Mouse (Mus musculus) neural tube, embryonic 12.5 days (tissue): ENCODE data around the gene Diras1. TPM values are rescaled to one million over a fixed set of nuclear protein-coding genes. Genes with fewer than 3 reads are reported as not detected.
A peak's percentile ranks its signal among the peaks of the same experiment; 100 is the strongest.
"Not testable (repeated sequence)": the region's sequence is repeated elsewhere in the genome, so short reads cannot be mapped to it uniquely, and the experiment has no call there.

Experiments
- ATAC-seq: fragments of 200-750 bp; cut with Nextera tagmentation; 2 replicates; pipeline ENCODE4 v1.8.0; 2017; ENCODE audit warnings: low read depth, mild to moderate bottlenecking, moderate TSS enrichment, moderate library complexity; ENCODE audit not compliant: low FRiP score
- H3K27ac ChIP-seq: fragments of 300-500 bp; sonication (generic); 2 replicates; pipeline ENCODE4 v1.5.1; 2016
- H3K27me3 ChIP-seq: fragments of 300-500 bp; sonication (generic); replicated peaks from 2 replicates; pipeline ENCODE4 v1.6.1; 2016; ENCODE audit warnings: mild to moderate bottlenecking
- H3K36me3 ChIP-seq: fragments of 300-500 bp; sonication (generic); 2 replicates; pipeline ENCODE4 v1.6.1; 2016; ENCODE audit warnings: mild to moderate bottlenecking
- H3K4me1 ChIP-seq: fragments of 300-500 bp; sonication (generic); 2 replicates; pipeline ENCODE4 v1.6.1; 2016
- H3K4me2 ChIP-seq: fragments of 300-500 bp; sonication (generic); replicated peaks from 2 replicates; pipeline ENCODE4 v1.6.1; 2016; ENCODE audit warnings: mild to moderate bottlenecking
- H3K4me3 ChIP-seq: fragments of 300-500 bp; sonication (generic); 2 replicates; pipeline ENCODE4 v1.5.1; 2016
- H3K9ac ChIP-seq: fragments of 300-500 bp; sonication (generic); 2 replicates; pipeline ENCODE4 v1.6.1; 2016; ENCODE audit warnings: mild to moderate bottlenecking
- H3K9me3 ChIP-seq: fragments of 300-500 bp; sonication (generic); 2 replicates; pipeline ENCODE4 v1.6.1; 2016; ENCODE audit warnings: mild to moderate bottlenecking
- WGBS: fragments of 180-500 bp; shearing (Covaris S2); methylation state at CpG from one replicate; pipeline ENCODE4 v1.1.7; 2016; 5-methylcytosine and 5-hydroxymethylcytosine counted together
- polyA plus RNA-seq: library from polyadenylated mRNA; unstranded; fragments of >200 nt; fragmentation: Nextera tagmentation; extraction: Ambion mirVana; gene quantifications from 2 replicates; pipeline ENCODE4 v1.2.1, GENCODE M21; 2016

Diras1 gene
- 16.6 and 16.8 TPM in 2 replicates for polyA plus RNA-seq

DNA sequence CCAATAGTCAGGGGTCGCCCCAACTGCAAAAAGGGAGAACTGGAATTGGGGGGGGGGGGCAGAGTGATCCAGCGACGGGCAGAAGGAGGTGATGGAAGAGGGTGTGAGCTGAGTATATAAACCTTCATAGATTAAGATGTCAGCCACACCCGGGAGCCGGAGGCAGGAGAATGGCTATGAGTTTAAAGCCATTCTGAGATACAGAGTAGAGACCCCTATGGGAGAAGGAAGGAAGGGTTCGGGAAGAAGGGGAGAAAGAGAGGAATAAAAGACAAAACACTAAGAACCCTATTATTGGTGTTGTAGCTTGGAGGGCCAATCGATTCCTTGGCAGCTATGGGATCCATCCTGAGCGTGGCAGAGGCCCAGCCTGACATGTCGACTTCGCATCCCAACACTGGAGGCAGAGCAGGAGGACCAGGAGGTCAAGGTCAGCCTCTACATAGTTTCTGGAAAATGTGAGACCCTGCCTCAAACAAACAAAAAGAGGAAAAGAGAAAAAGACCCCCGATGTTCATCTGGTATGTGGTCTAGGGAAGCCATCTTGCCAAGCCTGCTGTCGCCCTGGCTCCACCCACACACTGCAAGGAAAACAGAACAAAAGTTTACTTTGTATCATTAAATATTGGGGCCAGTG is at the start of gene Diras1:
Gene Diras1, minus strand, starts transcription at position 24 of the 637 bp plus-strand sequence.
- Histone ChIP-seq H3K36me3 (peaks cover 10% of the 10 kb centered on the region), H3K9me3 (no peaks in the 10 kb centered on the region), H3K4me3 (peak within 1 kb of the TSS; percentile 45), H3K9ac (peak within 1 kb of the TSS; percentile 64), H3K27me3 (peaks cover 44% of the 10 kb centered on the region), H3K4me2 (peak within 1 kb of the TSS; percentile 71), H3K27ac (no peak within 1 kb of the TSS), H3K4me1 (peaks cover 14% of the 10 kb centered on the region)
- WGBS, result 53% methylated on average over 12 of the region's 12 CpGs
- no peak; the same call in 1 of the 2 replicates for ATAC-seq

DNA sequence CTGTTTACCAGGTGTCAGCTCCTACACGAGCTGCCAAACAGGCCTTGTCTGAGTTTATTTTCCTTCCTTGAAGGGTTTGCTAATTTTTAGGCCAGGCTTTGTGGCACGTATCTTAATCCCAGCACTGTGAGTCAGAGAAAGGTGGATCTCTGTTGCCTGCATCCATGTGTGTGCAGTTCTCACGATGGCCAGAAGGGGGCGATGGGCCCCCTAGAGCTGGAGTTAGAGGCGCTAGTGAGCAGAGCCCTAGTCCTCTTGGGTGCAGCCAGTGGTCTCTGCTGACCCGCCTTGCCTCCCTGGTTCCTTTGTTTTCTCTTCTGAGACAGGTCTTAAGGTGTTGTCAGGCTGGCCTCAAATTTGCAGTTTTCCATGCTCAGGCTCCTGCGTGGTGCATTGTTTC is 48.0 kb upstream of the Diras1 start:
- H3K9ac ChIP-seq, result no peak overlapping the region
- no peak overlapping the region for H3K4me2 ChIP-seq
- no peak overlapping the region for H3K27ac ChIP-seq
- WGBS, result 68% methylated on average over 7 of the region's 7 CpGs
- H3K4me1 ChIP-seq, result peaks cover 20% of the 10 kb centered on the region
- no peak overlapping the region for H3K4me3 ChIP-seq
- no peak for ATAC-seq
- peaks cover 59% of the 10 kb centered on the region for H3K36me3 ChIP-seq
- no peaks in the 10 kb centered on the region for H3K9me3 ChIP-seq
- H3K27me3 ChIP-seq, result no peaks in the 10 kb centered on the region

DNA sequence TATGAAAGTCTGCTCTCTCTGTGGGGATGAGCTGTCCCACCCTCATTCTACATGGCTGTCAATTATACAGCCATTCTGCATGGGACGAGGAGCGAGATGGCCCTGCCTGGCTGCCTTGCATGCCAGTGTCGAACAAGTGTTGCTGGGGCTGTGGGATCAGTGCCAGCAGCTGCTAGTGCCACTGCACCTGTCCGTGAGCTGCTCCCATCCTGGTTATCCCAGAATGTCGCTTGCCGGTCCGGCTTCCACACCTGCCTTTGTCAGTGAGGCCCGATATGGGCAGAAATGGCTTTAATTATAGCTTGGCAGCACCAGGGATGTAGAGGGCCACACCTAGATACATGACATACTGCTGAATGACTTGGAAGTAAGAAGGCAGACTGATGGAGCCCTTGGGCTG is 46.8 kb upstream of the Diras1 start:
- Histone ChIP-seq H3K27me3 (no peaks in the 10 kb centered on the region), H3K27ac (no peak overlapping the region), H3K36me3 (peaks cover 48% of the 10 kb centered on the region), H3K4me3 (no peak overlapping the region), H3K9me3 (no peaks in the 10 kb centered on the region), H3K4me2 (no peak overlapping the region), H3K4me1 (peaks cover 20% of the 10 kb centered on the region), H3K9ac (no peak overlapping the region)
- WGBS, result 94% methylated on average over 8 of the region's 8 CpGs
- ATAC-seq, result no peak

DNA sequence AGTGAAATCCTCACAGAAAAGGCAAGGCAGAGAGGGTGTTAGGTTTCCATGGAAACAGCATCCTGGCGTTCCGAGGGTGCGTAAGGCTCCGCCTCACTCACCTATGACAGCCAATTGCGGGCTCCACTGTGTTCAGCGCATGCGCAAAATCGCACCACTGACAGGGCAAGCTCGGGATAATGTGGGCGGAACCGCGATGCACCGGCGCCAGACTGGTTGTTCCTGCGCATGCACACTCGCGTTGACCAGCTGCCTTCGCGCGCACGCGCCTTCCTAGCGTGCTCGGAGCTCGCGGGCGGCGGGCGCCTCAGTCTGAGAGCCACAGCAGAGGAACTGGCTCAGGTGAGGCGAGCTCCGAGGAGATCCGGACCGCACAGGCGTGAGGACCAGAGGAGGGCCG is 44.4 kb upstream of the Diras1 start, which contains the start of gene Thop1:
Gene Thop1, plus strand, starts transcription at position 200 of the 400 bp plus-strand sequence.
- Histone ChIP-seq H3K36me3 (peaks cover 24% of the 10 kb centered on the region), H3K4me2 (peak within 1 kb of the TSS; percentile 82), H3K4me3 (peak within 1 kb of the TSS; percentile 74), H3K27me3 (no peaks in the 10 kb centered on the region), H3K4me1 (peaks cover 20% of the 10 kb centered on the region), H3K9ac (peak within 1 kb of the TSS; percentile 81), H3K27ac (no peak within 1 kb of the TSS), H3K9me3 (no peaks in the 10 kb centered on the region)
- peak; percentile 93 for ATAC-seq
- WGBS, result under 1% methylated on average over 35 of the region's 35 CpGs

DNA sequence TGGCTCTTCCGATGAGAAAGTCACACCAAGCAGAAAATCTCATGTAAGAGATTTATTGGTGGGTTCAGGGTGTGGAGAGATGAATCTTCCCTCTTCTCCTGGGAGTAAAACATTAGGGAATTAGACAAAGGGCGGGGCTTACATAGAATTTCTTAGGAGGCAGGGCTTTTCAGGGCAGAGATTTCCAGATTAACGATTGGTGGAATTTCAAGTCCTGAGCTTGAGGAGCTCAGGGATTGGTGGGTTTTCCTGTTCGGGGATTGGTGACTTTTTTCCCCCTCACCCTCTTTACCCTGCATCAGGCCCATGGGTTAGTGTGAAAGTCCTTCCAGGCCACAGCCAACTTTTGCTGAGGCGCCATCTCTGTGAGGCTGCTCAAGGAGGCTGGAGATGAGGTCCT is 43.2 kb upstream of the Diras1 start:
- Histone ChIP-seq H3K9ac (0 out of 2 replicates have a peak overlapping the region, but pooled peaks have one; percentile 48), H3K4me2 (no peak overlapping the region), H3K27ac (no peak overlapping the region), H3K4me1 (peaks cover 20% of the 10 kb centered on the region), H3K27me3 (no peaks in the 10 kb centered on the region), H3K9me3 (no peaks in the 10 kb centered on the region), H3K4me3 (no peak overlapping the region), H3K36me3 (peaks cover 13% of the 10 kb centered on the region)
- WGBS, result 79% methylated on average over 5 of the region's 5 CpGs
- no peak for ATAC-seq

DNA sequence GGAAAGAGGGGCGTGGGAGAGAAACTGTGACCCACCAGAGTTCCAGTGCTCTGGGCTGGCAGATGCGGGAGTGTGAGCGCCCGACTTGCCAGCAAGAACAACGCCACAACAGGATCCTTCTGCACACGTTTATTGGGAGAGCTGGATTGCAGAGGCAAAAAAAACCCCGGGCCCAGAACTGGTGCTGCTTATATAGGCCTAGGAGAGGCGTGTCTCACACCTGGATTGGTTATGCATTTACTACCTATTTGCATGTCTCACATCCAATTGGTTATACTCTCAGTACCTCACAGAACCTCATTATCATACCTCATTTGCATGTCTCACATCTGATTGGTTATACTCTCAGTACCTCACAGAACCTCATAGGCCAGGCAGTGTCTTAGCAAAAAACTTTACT is 39.1 kb upstream of the Diras1 start:
- not testable (repeated sequence) for H3K27ac ChIP-seq, H3K4me2 ChIP-seq, H3K9me3 ChIP-seq, H3K4me3 ChIP-seq, H3K36me3 ChIP-seq, H3K27me3 ChIP-seq, H3K9ac ChIP-seq, ATAC-seq, H3K4me1 ChIP-seq
- WGBS, result 91% methylated on average over 8 of the region's 8 CpGs

DNA sequence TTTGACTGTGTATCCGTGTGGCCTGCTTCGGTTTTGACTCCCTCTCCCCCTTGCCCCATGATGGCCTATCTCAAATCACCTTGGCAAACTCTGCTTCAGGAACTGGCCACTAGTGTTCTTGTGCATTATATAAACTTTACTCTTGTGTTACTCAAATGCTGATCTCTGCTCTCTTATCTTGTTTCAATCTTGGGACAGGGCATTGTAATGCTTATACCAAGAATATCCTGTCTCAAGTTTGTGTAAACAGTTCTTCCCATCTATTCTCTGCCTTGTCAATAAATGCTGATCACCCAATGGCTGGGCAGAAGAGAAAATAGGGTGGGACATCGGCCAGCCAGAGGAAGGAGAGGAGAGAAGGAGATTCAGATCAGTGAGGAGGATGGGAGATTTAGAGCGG is 37.2 kb upstream of the Diras1 start:
- no peak overlapping the region for H3K9ac ChIP-seq
- peaks cover 18% of the 10 kb centered on the region for H3K4me1 ChIP-seq
- no peak overlapping the region for H3K4me2 ChIP-seq
- no peaks in the 10 kb centered on the region for H3K9me3 ChIP-seq
- no peak overlapping the region for H3K4me3 ChIP-seq
- no peak overlapping the region for H3K27ac ChIP-seq
- H3K36me3 ChIP-seq, result peaks cover 6% of the 10 kb centered on the region; the same call in 1 of the 2 replicates
- WGBS, result 64% methylated on average over 4 of the region's 4 CpGs
- no peaks in the 10 kb centered on the region for H3K27me3 ChIP-seq
- ATAC-seq, result no peak

DNA sequence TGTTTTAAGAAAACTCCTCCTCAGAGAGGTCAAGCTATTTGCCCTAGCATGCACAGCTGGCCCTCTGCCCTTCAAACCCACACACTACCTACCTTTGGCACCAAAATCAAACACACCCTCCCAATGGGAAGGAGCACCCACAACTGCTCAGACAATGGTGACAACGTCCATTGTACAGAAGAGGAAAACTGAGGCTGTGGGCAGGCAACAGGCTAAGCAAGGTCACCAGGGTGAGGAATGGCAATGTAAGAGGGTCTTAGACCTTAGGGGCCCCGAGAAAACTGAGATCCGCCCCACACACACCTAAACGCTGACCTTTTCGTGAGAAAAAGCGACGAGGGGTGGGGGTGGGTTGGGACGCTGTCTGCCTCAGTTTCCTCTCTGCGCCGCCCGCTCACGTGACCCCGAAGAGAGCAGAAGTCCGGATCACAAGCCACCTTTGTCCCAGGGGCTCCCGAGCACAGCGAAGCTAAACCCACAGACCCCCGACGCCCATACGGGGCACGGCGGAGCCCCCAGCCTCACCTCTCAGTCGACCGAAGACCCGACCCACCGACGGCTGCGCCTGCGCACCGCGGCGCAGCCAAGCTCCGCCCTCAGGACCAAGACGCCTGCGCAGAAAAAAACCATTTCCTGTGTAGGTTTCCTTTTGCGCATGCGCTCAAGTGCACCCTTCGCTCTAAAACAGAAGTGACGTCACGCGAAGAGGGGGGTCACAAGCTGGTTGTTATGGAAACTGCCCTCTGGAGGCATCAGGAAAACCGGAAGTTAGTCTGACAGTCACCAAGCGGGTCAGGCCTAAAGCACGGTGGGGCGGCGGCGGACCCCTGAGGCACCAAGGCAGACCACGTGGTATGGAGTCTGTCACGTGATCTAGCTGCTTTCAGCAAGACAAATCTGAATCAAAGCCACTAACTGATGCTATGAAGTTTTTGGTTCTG is 34.4 kb upstream of the Diras1 start, which contains the start of gene Sgta:
Gene Sgta, minus strand, starts transcription at position 579 of the 941 bp plus-strand sequence.
- under 1% methylated on average over 48 of the region's 48 CpGs for WGBS
- Histone ChIP-seq H3K9ac (peak within 1 kb of the TSS; percentile 78), H3K36me3 (peaks cover 16% of the 10 kb centered on the region), H3K27ac (no peak within 1 kb of the TSS), H3K4me2 (peak within 1 kb of the TSS; percentile 80), H3K27me3 (no peaks in the 10 kb centered on the region), H3K9me3 (no peaks in the 10 kb centered on the region), H3K4me1 (peaks cover 39% of the 10 kb centered on the region), H3K4me3 (peak within 1 kb of the TSS; percentile 79)
- peak; percentile 91 for ATAC-seq

DNA sequence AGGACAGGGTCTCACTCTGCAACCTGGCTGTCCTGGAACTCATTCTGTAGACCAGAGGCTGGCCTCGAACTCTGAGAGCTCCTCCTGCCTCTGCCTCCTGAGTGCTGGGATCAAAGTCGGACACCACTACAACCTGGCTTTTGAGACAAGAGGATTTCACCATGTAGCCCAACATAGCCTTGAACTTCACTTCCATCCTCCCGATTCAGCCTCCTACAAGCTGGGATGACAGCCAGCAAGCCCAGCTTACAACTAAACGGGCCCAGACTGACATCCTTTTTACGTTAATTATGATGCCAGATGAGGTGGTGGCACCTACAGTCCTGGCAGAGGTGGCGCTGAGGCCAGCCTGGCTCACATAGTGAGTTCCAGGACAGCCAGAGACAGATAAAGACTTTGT is 33.4 kb upstream of the Diras1 start:
- H3K9ac ChIP-seq, result 0 out of 2 replicates have a peak overlapping the region, but pooled peaks have one; percentile 78
- H3K4me1 ChIP-seq, result peaks cover 39% of the 10 kb centered on the region
- peak overlapping the region; percentile 80 for H3K4me2 ChIP-seq
- H3K27ac ChIP-seq, result no peak overlapping the region
- ATAC-seq, result no peak
- 91% methylated on average over 6 of the region's 6 CpGs for WGBS
- no peaks in the 10 kb centered on the region for H3K9me3 ChIP-seq
- no peak overlapping the region for H3K4me3 ChIP-seq
- H3K27me3 ChIP-seq, result no peaks in the 10 kb centered on the region
- peaks cover 22% of the 10 kb centered on the region for H3K36me3 ChIP-seq

DNA sequence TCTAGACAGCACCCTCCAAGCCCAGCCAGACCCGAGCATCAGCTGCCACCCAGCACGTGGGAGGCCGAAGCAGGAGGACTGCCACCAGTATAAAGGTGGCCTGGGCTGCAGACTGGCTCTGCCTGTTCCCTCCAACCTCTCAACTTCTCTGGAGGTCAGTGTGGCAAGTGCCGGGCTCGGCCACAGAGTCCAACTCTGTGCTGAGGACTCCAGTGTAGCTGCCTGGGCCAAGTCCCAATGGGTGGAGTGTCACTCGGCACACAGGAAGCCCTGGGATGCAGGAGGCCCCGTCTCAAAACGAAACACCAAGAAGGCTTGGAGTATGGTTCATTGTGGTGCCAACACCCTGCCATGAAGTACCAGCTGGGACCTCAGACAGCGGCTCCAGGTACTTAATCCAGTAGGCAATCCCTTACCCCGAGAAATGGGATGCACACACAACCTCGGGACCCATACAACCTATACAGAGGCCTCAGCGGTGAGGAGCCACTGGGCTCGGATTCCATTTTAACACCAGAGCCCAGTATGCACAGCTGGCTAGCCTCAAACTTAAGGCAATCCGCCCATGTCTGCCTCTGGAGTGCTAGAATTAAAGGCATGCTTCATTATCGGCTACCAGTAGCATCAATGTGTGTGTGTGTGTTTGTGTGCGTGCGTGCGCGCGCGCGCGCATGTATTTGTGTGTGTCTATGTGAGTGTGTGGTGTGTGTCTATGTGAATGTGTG is 32.1 kb upstream of the Diras1 start:
- WGBS, result 95% methylated on average over 23 of the region's 23 CpGs
- H3K9ac ChIP-seq, result 0 out of 2 replicates have a peak overlapping the region, but pooled peaks have one; percentile 38

DNA sequence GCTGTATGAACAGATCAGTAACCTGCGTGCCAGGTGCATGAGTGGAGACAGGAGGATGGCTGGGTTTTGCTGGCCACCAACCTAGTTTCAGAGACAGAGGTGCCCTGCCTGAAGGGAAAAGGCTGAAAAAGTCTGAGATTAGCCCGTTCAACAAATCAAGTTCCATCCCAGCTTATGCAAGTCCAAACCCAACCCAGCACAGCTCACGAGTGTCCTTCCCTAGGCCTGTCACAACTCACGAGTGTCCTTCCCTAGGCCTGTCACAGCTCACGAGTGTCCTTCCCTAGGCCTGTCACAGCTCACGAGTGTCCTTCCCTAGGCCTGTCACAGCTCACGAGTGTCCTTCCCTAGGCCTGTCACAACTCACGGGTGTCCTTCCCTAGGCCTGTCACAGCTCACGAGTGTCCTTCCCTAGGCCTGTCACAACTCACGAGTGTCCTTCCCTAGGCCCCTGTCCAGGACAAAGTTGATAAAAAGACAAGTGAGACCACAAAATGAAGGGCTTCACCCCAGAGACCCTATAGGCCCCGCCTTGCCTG is 30.4 kb upstream of the Diras1 start:
- not testable (repeated sequence) for H3K4me3 ChIP-seq, H3K27ac ChIP-seq, H3K4me2 ChIP-seq, H3K27me3 ChIP-seq, ATAC-seq, H3K9me3 ChIP-seq
- 84% methylated on average over 11 of the region's 11 CpGs for WGBS
- Histone ChIP-seq H3K9ac (0 out of 2 replicates have a peak overlapping the region, but pooled peaks have one; percentile 17), H3K4me1 (peaks cover 39% of the 10 kb centered on the region), H3K36me3 (peaks cover 41% of the 10 kb centered on the region)

More for the DNA sequence above, 32.1 kb upstream of the Diras1 start:
- Histone ChIP-seq H3K27me3 (no peaks in the 10 kb centered on the region), H3K4me1 (peaks cover 39% of the 10 kb centered on the region), H3K36me3 (peaks cover 24% of the 10 kb centered on the region), H3K9me3 (no peaks in the 10 kb centered on the region), H3K4me3 (no peak overlapping the region), H3K4me2 (no peak overlapping the region), H3K27ac (no peak overlapping the region)
- ATAC-seq, result no peak
